Mouse (Mus musculus) cerebellum, adult 9-11 months (tissue): ENCODE results near the gene Slc6a17.

ENCODE experiments used
- DNase-seq: peaks from one replicate; pipeline ENCODE4 v3.0.0; 2022

The Slc6a17 gene

GRCm38 (mm10) chr3:107459773-107460431 lies 57.9 kb downstream of the Slc6a17 start:
- DNase-seq = peak; percentile 77

GRCm38 (mm10) chr3:107459196-107459772 lies 58.5 kb downstream of the Slc6a17 start, which contains the start of gene Kcnc4:
TSS of gene Kcnc4 (minus strand) at chr3:107459552.
- DNase-seq = peak; percentile 71

- peak; percentile 77 for DNase-seq
These were observed 59.2 kb downstream of the Slc6a17 start for GRCm38 (mm10) chr3:107458528-107459195.

GRCm38 (mm10) chr3:107458104-107458503 lies 59.7 kb downstream of the Slc6a17 start:
- DNase-seq = peak; percentile 63

- no peak for DNase-seq
These were observed 63.5 kb downstream of the Slc6a17 start for GRCm38 (mm10) chr3:107454280-107454679.

GRCm38 (mm10) chr3:107446822-107447221 lies 71.0 kb downstream of the Slc6a17 start:
- DNase-seq = no peak

- DNase-seq = no peak
These were observed 74.0 kb downstream of the Slc6a17 start for GRCm38 (mm10) chr3:107443866-107444265.

- DNase-seq = no peak
These were observed 75.6 kb downstream of the Slc6a17 start for GRCm38 (mm10) chr3:107442191-107442590.

- DNase-seq = no peak
These were observed 76.5 kb downstream of the Slc6a17 start for GRCm38 (mm10) chr3:107441306-107441705.

GRCm38 (mm10) chr3:107439280-107439679 lies 78.5 kb downstream of the Slc6a17 start:
- DNase-seq = no peak

- DNase-seq = no peak
These were observed 80.2 kb downstream of the Slc6a17 start for GRCm38 (mm10) chr3:107437666-107438065.

- DNase-seq = no peak
These were observed 81.4 kb downstream of the Slc6a17 start for GRCm38 (mm10) chr3:107436434-107436833.

- no peak for DNase-seq
These were observed 84.2 kb downstream of the Slc6a17 start for GRCm38 (mm10) chr3:107433614-107434013.

GRCm38 (mm10) chr3:107431268-107431667 lies 86.5 kb downstream of the Slc6a17 start:
- DNase-seq = no peak

GRCm38 (mm10) chr3:107424258-107425041 lies 93.4 kb downstream of the Slc6a17 start:
- peak; percentile 42 for DNase-seq

- DNase-seq = no peak
These were observed 97.7 kb downstream of the Slc6a17 start for GRCm38 (mm10) chr3:107420156-107420555.
